Mouse (Mus musculus): ENCODE data around the gene Chd6.

The Chd6 gene

DNA sequence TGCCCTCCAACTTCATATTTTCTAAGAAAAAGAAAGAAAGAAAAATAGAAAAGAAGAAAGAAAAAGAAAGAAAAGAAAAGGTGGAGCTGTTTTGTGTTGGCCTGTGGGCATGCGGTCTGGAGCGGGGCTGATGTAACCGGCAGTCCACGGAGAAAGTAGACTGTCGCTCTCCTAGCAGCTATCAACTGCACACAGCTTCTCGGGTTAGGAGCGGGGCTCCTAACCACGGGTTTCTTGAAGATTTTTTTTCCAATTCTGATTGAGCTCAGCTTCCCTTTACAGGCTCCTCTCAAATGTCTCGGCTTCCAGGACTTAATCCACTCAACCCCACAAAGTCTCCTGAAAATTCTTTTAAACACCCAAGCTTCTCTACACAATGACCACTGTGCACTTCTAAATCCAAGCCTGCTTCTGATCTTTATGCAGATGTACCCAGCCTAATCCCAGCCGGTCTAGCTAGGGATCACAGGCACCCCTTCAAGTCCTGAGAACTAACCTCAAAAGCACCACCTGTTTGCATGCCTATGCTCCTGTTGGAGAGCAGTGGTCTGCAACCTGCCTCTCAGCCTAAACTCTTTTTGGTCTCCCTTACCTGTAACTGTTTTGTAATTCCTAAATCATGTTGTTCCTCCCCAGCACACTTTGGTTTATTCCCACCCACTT, 42.6 kb downstream of the Chd6 start:
- no peak for DNase-seq (ENCODE audit: low spot score)

GRCm38 (mm10) chr2:161065594-161065993, 43.3 kb downstream of the Chd6 start:
- no peak for DNase-seq (ENCODE audit: low spot score)

DNA sequence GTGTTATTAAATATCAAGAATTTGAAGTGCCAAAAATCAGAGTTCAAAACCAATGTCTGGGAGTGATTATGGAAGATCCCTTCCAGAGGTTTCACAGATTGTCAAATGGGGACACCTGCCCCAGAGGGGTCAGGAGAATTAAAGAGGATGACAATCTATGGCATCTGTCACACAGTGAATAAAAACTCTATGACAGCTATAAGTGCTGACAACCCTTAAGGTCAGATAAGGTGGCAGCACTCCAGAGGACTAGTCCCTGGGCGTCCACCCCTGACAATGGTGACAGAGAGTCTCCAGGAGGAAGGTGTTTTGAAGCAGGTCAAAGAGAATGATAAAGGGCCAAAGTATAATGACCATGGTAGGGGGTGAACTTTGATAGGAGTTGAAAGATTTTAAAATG, 44.0 kb downstream of the Chd6 start:
- DNase-seq (ENCODE audit: low spot score): no peak

GRCm38 (mm10) chr2:161058841-161059240, 50.0 kb downstream of the Chd6 start:
- no peak for DNase-seq (ENCODE audit: low spot score)

- DNase-seq (ENCODE audit: low spot score): no peak
Measured at GRCm38 (mm10) chr2:161053765-161054164, 55.1 kb downstream of the Chd6 start.

GRCm38 (mm10) chr2:161052175-161052574, 56.7 kb downstream of the Chd6 start:
- DNase-seq (ENCODE audit: low spot score): no peak

DNA sequence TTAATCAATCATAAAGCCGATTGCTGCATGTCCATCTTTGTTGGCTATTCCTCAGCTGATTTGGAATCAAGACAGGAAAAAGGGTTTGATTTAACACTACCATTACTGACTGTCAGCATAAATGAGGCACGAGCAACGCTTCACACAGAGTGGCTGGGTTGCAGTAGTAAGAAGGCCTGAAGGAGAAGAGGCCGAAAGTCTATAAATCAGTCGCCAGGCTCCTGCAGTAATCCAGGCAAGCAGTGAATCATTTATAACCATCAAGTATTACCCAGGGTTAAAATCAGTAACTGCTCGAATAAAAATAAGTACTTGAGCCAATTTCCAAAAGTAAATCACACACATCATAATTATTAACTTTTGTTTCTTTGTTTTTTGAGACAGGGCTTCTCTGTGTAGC, 59.4 kb downstream of the Chd6 start:
- no peak for DNase-seq (ENCODE audit: low spot score)

DNA sequence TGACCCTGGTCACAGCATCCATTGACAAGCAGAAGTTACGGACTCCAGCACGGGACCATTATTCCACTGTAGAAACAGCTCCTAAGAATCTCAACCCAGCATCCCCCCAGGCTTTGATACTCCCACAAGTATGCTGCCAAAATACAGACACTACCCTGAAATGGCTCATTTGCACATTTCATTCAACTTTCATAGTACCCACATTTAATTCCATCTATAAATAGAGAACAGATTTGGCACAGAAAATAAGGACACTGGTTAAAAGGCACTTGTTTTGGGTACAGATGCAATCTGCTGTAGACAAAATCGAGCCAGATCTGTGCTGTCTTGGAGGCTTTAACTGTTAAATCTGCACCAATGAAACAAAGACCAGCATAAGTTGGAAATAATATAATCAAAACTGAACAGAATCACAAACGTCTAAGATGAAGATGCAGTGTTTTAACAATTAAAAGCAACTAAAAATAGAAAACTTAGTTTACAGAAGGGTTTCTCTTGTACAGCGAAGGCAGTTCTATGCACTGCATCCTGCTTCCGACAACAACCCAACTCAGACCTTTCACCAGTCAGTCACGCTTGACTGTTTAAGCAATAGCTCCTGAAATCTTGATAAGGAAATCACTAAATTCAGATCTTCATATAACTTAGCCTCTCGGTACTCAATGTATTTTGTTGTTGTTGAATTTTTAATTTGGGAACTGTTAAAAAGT, 64.2 kb downstream of the Chd6 start:
- DNase-seq (ENCODE audit: low spot score): no peak

GRCm38 (mm10) chr2:161042874-161043273, 66.0 kb downstream of the Chd6 start:
- DNase-seq (ENCODE audit: low spot score): no peak

GRCm38 (mm10) chr2:161040743-161041142, 68.1 kb downstream of the Chd6 start:
- DNase-seq (ENCODE audit: low spot score): no peak

DNA sequence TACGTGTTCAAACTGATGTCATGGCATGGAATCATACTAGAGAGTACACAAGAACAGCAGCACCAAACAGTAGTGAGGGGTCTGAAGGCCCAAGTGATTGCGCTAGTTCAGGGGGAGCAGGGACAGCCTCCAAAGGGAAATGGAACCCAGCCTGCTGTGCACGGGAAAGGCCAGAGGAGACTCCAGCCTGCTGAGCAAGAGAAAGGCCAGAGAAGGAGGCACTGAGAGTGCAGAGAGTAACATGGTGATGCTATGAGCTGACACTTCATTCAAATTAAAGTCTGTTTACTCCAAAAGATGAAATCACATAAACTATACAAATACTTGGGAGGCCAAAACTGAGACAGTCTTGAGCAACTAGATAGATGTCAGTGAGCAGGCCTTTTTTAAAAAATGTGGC, 71.1 kb downstream of the Chd6 start:
- DNase-seq (ENCODE audit: low spot score): no peak

DNA sequence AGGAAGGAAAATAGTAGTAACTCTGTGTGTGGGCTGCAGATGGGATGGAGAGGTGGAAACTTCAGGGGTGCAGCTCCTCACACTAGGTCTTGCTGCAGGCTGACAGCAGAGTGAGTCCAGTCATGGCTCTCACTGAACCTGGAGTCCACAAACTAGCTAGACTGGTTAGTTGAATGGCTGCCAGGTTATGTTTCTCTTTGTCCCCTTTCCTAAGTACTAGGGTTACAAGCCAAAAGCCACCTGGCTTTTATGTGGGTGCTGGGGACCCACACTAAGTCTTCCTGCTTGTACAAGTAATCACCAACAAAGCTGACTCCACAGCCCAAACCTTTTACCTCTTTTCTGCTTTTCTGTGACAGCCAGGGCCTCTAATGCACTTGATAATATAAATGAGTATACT, 75.7 kb downstream of the Chd6 start:
- DNase-seq (ENCODE audit: low spot score): no peak

DNA sequence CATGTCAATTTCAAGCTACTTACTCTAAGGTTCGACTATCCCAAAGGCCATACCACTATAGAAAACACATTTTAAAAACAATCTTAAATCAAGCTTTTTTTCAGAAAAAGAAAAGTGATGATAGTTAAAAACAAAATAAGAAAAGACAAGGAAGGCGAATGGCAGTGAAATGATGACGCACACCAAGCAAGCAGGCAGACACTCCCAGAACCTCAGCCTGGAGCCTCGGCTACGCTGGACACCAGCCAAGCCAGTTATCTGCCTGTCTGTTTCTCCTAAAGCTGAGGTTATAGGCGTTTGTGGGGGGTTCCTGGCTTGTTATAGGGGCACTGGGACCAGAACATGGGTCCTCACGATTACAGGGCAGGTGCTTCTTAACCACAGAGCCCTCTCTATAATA, 76.5 kb downstream of the Chd6 start:
- DNase-seq (ENCODE audit: low spot score): no peak

DNA sequence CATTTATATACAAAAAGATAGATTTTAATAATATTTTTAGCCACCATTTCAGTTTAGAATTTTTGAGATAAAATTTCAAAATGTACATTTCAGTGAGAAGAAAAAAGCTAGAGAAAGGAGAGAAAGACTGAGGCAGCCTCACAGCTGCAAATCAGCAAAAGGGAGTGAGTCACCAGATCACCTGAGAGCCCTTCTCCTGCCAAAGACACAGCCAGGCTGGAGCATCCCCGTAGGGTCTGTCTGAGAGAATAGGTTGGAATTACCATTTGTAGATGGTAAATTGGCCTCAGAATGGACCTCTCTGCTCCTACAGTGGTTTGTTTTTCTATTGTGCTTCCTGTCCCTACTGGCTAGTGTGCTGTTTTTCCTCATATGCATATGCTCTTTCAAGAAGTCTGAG, 84.3 kb downstream of the Chd6 start:
- DNase-seq (ENCODE audit: low spot score): no peak

GRCm38 (mm10) chr2:161017913-161018312, 91.0 kb downstream of the Chd6 start:
- DNase-seq (ENCODE audit: low spot score): no peak

- no peak for DNase-seq (ENCODE audit: low spot score)
Measured at GRCm38 (mm10) chr2:161012577-161013251, 96.2 kb downstream of the Chd6 start.

DNA sequence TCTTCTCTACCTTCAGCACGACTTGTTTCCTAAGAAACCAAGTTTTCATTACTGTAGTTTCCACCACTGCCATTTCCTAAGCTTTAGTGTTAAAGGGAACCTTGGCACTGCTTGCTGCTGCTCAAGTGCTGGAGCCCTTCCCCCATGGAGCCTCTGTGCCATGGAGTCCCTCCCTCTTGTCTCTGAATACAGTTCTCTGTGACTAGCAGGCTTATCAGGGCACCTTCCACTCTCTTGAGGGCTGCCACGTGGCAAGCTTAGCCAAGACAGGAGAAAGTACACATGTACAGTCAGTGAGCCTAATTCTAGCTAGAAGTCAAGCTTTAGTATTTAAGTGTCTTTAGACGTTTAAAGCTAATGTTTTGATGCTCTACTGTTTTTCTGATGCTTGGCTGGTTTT, 104.5 kb downstream of the Chd6 start:
- DNase-seq (ENCODE audit: low spot score): no peak

DNA sequence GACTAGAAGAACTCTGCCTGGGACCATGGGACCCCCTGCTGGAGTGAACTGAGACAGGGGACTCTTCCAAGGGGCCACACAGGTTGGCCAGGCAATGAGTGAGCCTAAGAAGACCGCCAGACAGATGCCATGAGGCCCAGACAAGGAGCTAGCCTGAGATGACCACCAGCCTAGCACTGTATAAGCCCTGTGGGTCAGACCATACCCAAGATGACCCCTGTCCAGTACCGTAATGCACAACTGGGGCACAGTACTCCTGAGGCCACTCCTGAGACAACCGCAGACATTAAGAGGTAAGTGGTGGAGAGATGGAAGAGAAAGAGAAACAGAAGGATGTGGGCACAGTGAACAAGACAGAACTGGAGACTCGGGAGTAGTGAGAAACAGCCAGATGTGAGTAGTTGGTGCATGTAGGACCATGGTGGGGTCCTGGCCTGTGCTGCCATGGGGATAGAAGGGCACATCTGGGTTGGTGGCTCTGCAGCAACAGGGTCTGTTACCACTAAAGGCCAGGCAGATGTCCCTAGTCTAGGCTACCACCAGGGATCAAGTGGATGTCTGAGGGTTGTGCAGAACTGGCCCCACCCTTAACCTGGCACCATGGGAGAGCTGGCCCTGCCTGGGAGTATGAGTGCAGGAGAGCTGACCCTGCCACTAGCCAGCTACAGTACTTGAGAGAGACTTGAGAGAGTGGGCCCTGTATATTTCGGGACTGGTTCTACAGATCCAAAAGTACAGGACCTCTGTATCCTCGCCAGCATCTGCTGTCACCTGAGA, 111.7 kb downstream of the Chd6 start:
- DNase-seq (ENCODE audit: low spot score): no peak

- DNase-seq (ENCODE audit: low spot score): no peak
Measured at GRCm38 (mm10) chr2:160994181-160994580, 114.7 kb downstream of the Chd6 start.

DNA sequence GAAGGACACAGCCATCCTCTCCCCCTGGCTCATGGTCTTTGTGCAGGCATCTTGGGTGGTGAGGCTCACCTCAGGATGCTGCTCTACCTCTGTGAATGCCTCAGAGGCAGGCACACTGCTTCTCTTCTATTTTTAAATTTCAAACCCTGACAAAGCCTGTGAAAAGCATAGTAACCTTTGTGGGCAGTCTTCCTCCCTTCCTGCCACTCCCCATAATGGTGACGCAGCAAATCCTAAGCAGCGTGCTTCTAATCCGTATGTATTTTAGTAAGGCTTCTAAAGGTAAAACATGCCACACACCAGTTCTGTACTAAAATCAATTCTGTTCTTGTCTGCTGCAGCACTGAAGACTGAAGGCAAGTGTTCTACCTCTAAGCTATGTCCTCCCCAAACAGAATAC, 116.4 kb downstream of the Chd6 start:
- no peak for DNase-seq (ENCODE audit: low spot score)

DNA sequence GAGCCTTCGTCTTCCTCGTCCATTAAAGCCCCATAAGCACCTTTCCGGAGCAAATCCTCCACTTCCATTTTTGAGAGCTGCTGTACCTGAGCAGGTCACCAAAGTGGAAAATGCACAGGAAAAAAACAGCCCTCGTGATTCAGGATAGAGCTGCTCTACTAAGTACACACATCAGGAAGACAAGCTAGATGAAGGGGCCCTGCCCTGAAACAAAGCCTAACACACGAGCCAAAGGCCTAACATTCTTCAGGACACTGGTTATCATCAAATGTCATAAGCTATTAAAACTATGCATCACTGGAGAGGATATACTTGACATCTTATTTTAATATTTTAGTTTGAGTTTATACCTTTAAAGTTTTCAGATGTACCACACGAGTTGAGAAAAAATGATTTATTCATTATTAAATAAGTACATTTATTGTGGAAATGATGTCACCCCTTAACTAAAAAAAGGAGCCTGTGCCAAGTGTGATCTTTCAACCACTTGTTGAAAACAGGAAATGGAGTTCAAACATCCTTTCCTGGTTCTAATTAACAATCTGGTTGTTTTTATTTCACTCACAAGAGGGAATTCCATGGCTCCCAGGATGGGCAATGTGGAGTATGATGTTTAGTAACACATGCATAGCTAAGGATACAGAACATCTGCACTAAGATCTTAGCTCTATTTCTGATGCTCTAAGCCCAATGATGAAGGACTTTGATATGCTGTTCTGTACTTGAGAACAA, 118.4 kb downstream of the Chd6 start:
- DNase-seq (ENCODE audit: low spot score): no peak

DNA sequence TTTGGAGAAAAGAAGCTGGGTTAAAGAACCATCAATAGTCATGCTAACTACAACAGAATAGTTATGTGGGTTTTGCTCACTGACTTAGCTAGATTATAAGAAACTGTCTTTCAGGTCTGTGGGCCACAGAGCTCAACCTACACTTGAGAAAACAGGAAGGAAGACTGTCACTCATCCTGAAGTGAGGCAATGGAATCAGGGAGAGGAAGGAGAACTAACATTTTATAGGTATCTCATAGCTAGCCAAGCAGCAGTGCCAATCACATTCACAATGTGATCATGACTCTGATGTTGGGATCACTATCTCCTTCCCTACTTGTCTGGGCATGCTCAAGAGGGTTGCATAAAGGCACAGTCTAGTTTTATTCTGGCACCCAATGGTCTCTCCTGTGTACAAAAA, 121.4 kb downstream of the Chd6 start:
- DNase-seq (ENCODE audit: low spot score): no peak
